Mouse (Mus musculus): ENCODE data around the gene Hspg2.

GRCm38 (mm10) chr4:137467525-137467924 is 1.0 kb upstream of the Hspg2 start:
- TF ChIP-seq POLR2A (IDR thresholded peaks at IDR 0.05; ENCODE audit: borderline replicate concordance, extremely low read depth, insufficient read depth, insufficient read length, poor library complexity, severe bottlenecking) (no peak), CTCF (IDR thresholded peaks at IDR 0.05; ENCODE audit: borderline replicate concordance, extremely low read depth, insufficient read depth, insufficient read length) (no peak)
